21 mouse cellular contexts compared by ENCODE assay signal in the genomic region with DNA sequence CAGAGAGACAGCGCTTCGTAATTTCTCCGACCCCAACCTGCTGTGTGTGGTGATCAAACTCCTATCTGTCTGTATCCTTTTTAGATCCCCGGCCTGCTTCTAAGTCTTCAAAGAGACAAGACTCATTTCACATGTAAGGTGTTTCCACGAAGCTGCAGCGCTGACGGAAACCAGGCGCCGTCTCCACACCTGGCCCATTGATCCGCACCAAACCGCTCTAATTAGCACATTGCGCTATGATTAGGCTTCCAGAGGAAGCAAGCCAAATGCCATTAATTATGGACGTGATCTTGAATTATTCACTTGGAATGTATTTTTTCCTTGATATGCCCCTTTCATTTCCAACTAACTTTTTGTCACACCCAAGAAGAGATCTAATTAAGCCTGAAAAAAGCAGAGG.
"Had no signal": no experiment of that assay in that cellular context is flagged by ENCODE, and none has a peak within 500 bp of the region (broad histone marks: within the 10 kb centered on the region; RNA-seq: fewer than 3 reads in every experiment).

No protein-coding gene starts in this region.

- ATAC-seq: liver, embryonic 12.5 days had no signal

- H3K27ac ChIP-seq: limb, embryonic 10.5 days; limb, embryonic 13.5 days; liver, embryonic 12.5 days; liver, embryonic 15.5 days; lung, embryonic 15.5 days; midbrain, embryonic 12.5 days; stomach, postnatal 0 days had no signal

- H3K4me1 ChIP-seq: limb, embryonic 13.5 days; liver, embryonic 12.5 days; liver, embryonic 15.5 days; lung, embryonic 15.5 days; megakaryocyte, embryonic 14.5 days; midbrain, embryonic 12.5 days had no signal

- H3K4me2 ChIP-seq: limb, embryonic 13.5 days; liver, embryonic 12.5 days; liver, embryonic 15.5 days; lung, embryonic 15.5 days; midbrain, embryonic 12.5 days had no signal

- H3K27me3 ChIP-seq: limb, embryonic 13.5 days; liver, embryonic 12.5 days; liver, embryonic 15.5 days; lung, embryonic 15.5 days; megakaryocyte, embryonic 14.5 days; midbrain, embryonic 12.5 days had no signal

- H3K36me3 ChIP-seq: limb, embryonic 10.5 days; limb, embryonic 13.5 days; liver, embryonic 12.5 days; liver, embryonic 15.5 days; lung, embryonic 15.5 days; midbrain, embryonic 12.5 days had no signal

- H3K4me3 ChIP-seq: limb, embryonic 10.5 days; limb, embryonic 13.5 days; liver, embryonic 12.5 days; liver, embryonic 15.5 days; lung, embryonic 15.5 days; megakaryocyte, embryonic 14.5 days; midbrain, embryonic 12.5 days; myocyte had no signal

- H3K9me3 ChIP-seq: limb, embryonic 10.5 days; limb, embryonic 13.5 days; liver, embryonic 12.5 days; liver, embryonic 15.5 days; lung, embryonic 15.5 days; midbrain, embryonic 12.5 days had no signal

- DNase-seq: kidney, adult 18-20 months; kidney, adult 9 months; kidney, postnatal 14 days; kidney, postnatal 4 days; liver; lung, adult 18-20 months; lung, postnatal 10 days; lung, postnatal 36 days; right cerebral cortex, postnatal 4 days; thymus, adult 2 months; thymus, postnatal 14 days; thymus, postnatal 4 days had no signal

- H3K9ac ChIP-seq: limb, embryonic 13.5 days; liver, embryonic 12.5 days; liver, embryonic 15.5 days; lung, embryonic 15.5 days; midbrain, embryonic 12.5 days had no signal
